Mouse (Mus musculus) myocyte (in vitro differentiated cells): ENCODE data around the gene Flad1. TPM values are rescaled to one million over a fixed set of nuclear protein-coding genes. Genes with fewer than 3 reads are reported as not detected.

Experiments
- H3K27me3 ChIP-seq: one replicate; pipeline ENCODE4 v1.6.1; 2011; ENCODE audit not compliant: control insufficient read depth, insufficient read depth, insufficient read length
- H3K36me3 ChIP-seq: one replicate; pipeline ENCODE4 v1.6.1; 2011; ENCODE audit not compliant: control insufficient read depth, insufficient read depth
- H3K4me2 ChIP-seq: one replicate; pipeline ENCODE4 v1.6.1; 2011; ENCODE audit warnings: low read depth, control low read depth
- H3K4me3 ChIP-seq: one replicate; pipeline ENCODE4 v1.5.1; 2011; ENCODE audit warnings: mild to moderate bottlenecking, control low read depth, moderate library complexity
- H3K79me2 ChIP-seq: one replicate; pipeline ENCODE4 v1.6.1; 2011; ENCODE audit not compliant: control insufficient read depth, insufficient read depth
- H3ac ChIP-seq: one replicate; pipeline ENCODE4 v1.6.1; 2011; ENCODE audit not compliant: control insufficient read depth, insufficient read length
- CEBPB ChIP-seq: IDR thresholded peaks from 2 replicates; pipeline ENCODE4 v1.6.1; 2011; ENCODE audit warnings: mild to moderate bottlenecking, moderate library complexity; ENCODE audit not compliant: poor library complexity, insufficient read depth, severe bottlenecking
- E2F4 ChIP-seq: IDR thresholded peaks from one replicate; pipeline ENCODE4 v1.6.1; 2011; ENCODE audit warnings: mild to moderate bottlenecking, control low read depth, moderate library complexity; ENCODE audit not compliant: insufficient read depth
- MAX ChIP-seq: IDR thresholded peaks from one replicate; pipeline ENCODE4 v1.6.1; 2011; ENCODE audit warnings: low read depth, mild to moderate bottlenecking, control low read depth
- MYOD1 ChIP-seq, 3 experiments: IDR thresholded peaks; one replicate each; pipeline ENCODE4 v1.6.1; 2011; ENCODE audit warnings: control low read depth in 2 of 3, low read depth in 2 of 3, mild to moderate bottlenecking in 2 of 3, moderate library complexity in 1 of 3; ENCODE audit not compliant: insufficient read length in 2 of 3, control insufficient read depth in 1 of 3
- MYOG ChIP-seq, 3 experiments: IDR thresholded peaks; one replicate each; pipeline ENCODE4 v1.6.1; 2011; ENCODE audit warnings: control low read depth in 2 of 3, low read depth in 2 of 3, mild to moderate bottlenecking in 2 of 3; ENCODE audit not compliant: insufficient read length in 2 of 3, control insufficient read depth in 1 of 3, insufficient read depth in 1 of 3
- POLR2A ChIP-seq: IDR thresholded peaks from one replicate; pipeline ENCODE4 v1.6.1; 2011; ENCODE audit warnings: low read depth, mild to moderate bottlenecking, control low read depth, moderate library complexity; ENCODE audit not compliant: insufficient read length
- POLR2AphosphoS2 ChIP-seq: IDR thresholded peaks from one replicate; pipeline ENCODE4 v1.6.1; 2011; ENCODE audit warnings: low read depth, control low read depth; ENCODE audit not compliant: insufficient read length
- REST ChIP-seq: IDR thresholded peaks from one replicate; pipeline ENCODE4 v1.6.1; 2011; ENCODE audit warnings: mild to moderate bottlenecking, control low read depth, moderate library complexity; ENCODE audit not compliant: insufficient read depth, insufficient read length
- SRF ChIP-seq: IDR thresholded peaks from one replicate; pipeline ENCODE4 v1.6.1; 2011; ENCODE audit warnings: low read depth; ENCODE audit not compliant: control insufficient read depth, insufficient read length
- TCF12 ChIP-seq: IDR thresholded peaks from one replicate; pipeline ENCODE4 v1.6.1; 2011; ENCODE audit warnings: mild to moderate bottlenecking, control low read depth; ENCODE audit not compliant: poor library complexity, insufficient read depth, severe bottlenecking
- TCF3 ChIP-seq: IDR thresholded peaks from one replicate; pipeline ENCODE4 v1.6.1; 2011; ENCODE audit warnings: low read depth, control low read depth; ENCODE audit not compliant: insufficient read length
- USF1 ChIP-seq: IDR thresholded peaks from one replicate; pipeline ENCODE4 v1.6.1; 2011; ENCODE audit warnings: low read depth, mild to moderate bottlenecking, control low read depth, moderate library complexity
- polyA plus RNA-seq: library from polyadenylated mRNA; unstranded; fragments of >200 nt; fragmentation: generic; extraction: Trizol; gene quantifications from one replicate; pipeline ENCODE4 v1.2.1, GENCODE M21; 2012; ENCODE audit warnings: missing spikeins

Flad1 gene
- polyA plus RNA-seq, 1 experiment, result 19.8 TPM

GRCm38 (mm10) chr3:89385451-89385850, 26.2 kb downstream of the Flad1 start:
- H3K4me2 ChIP-seq, result no peak overlapping the region
- no peak overlapping the region for H3K4me3 ChIP-seq
- H3K36me3 ChIP-seq, result peaks cover 10% of the 10 kb centered on the region
- no peak for TF ChIP-seq CEBPB
- no peak for TF ChIP-seq TCF12
- TF ChIP-seq MAX, result no peak
- no peak for TF ChIP-seq USF1
- no peak for TF ChIP-seq POLR2A
- no peak for TF ChIP-seq TCF3
- no peak for TF ChIP-seq SRF
- TF ChIP-seq MYOD1 (IDR thresholded peaks at IDR 0.05; ENCODE audit: control insufficient read depth in 1 of 3, insufficient read length in 2 of 3, low read depth in 2 of 3), result no peak
- TF ChIP-seq E2F4, result no peak
- no peak for TF ChIP-seq REST
- no peak for TF ChIP-seq POLR2AphosphoS2
- TF ChIP-seq MYOG (IDR thresholded peaks at IDR 0.05; ENCODE audit: control insufficient read depth in 1 of 3, insufficient read depth in 1 of 3, insufficient read length in 2 of 3, low read depth in 2 of 3), result no peak
- H3K79me2 ChIP-seq, result peaks cover 52% of the 10 kb centered on the region
- no peak overlapping the region for H3ac ChIP-seq
- no peaks in the 10 kb centered on the region for H3K27me3 ChIP-seq

DNA sequence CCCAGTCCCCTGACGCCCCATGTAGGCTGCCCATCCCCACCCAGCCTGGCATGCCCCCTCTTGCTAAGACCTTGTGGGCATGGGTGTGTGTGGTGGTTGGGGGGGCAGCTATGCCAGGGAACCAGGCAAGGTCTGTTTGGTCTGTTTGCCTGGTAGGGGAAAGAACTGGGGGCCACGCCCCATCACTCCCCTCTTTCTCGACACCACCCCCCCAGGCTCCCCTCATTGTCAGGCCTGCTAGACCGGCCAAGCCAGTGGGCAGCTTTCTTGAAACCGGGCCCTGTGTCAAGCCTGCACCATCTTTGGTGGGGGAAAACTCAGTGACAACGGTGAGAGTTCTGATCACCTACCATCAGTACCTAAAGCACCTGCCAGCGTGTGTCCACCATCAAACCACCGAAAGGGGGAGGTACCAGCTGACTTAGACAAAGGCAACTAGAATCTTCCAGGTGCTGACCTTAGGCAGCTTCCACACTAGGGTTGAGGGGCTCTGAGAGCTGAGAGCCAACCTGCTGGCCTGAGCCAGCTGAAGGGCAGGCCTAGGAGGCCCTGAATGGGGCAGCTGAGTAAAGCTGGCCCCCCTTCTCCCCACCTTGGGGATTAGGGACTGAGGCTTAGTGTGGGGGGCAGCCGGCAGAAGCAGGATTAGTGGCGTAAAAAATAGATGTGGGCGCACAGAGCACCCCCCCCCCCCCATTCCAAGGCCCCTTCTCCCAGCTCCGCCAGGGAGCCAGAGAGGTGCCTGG, 27.2 kb downstream of the Flad1 start:
- no peaks in the 10 kb centered on the region for H3K27me3 ChIP-seq
- H3K4me3 ChIP-seq, result no peak overlapping the region
- H3K79me2 ChIP-seq, result peaks cover 43% of the 10 kb centered on the region
- H3ac ChIP-seq, result no peak overlapping the region
- H3K36me3 ChIP-seq, result peaks cover 19% of the 10 kb centered on the region
- TF ChIP-seq POLR2AphosphoS2, result no peak
- no peak for TF ChIP-seq TCF12
- no peak for TF ChIP-seq MYOG (IDR thresholded peaks at IDR 0.05; ENCODE audit: control insufficient read depth in 1 of 3, insufficient read depth in 1 of 3, insufficient read length in 2 of 3, low read depth in 2 of 3)
- H3K4me2 ChIP-seq, result no peak overlapping the region

DNA sequence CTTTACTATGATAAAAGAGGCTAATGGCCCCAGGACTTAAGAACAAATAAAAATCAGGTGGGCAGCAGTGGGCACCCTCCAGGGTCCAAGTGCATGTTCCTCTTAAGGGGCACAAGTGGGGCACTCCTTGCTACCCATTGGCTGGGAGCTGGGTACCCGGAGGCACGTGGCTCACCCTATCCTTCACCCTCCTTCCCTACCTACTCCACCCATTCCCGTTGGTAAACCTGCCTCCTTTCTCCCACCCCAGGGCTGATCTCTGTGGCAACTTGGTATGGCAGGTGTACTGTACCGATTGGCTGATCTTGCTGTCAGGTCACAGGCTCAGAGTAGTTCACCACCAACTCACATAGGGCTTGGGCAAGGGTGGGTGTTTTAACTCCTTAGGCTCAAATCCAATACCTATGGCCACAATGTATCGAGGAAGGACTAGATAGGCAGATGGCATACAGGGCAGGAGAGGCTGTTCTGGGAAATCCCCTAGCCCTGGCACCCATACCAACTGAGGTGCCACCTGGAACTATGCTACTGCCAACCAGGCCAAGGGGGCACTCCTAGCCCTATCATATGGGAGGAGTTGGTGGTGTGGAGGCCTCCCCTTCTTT, 27.9 kb downstream of the Flad1 start:
- Histone ChIP-seq H3K27me3 (no peaks in the 10 kb centered on the region), H3K4me3 (no peak overlapping the region), H3ac (no peak overlapping the region), H3K4me2 (no peak overlapping the region), H3K79me2 (peaks cover 35% of the 10 kb centered on the region), H3K36me3 (peaks cover 19% of the 10 kb centered on the region)
- TF ChIP-seq MAX (no peak), MYOD1 (IDR thresholded peaks at IDR 0.05; ENCODE audit: control insufficient read depth in 1 of 3, insufficient read length in 2 of 3, low read depth in 2 of 3) (no peak), REST (no peak), TCF3 (no peak), MYOG (IDR thresholded peaks at IDR 0.05; ENCODE audit: control insufficient read depth in 1 of 3, insufficient read depth in 1 of 3, insufficient read length in 2 of 3, low read depth in 2 of 3) (no peak), SRF (no peak), TCF12 (no peak)

- Histone ChIP-seq H3ac (no peak overlapping the region), H3K4me3 (no peak overlapping the region), H3K36me3 (peaks cover 19% of the 10 kb centered on the region), H3K79me2 (peaks cover 30% of the 10 kb centered on the region), H3K4me2 (no peak overlapping the region), H3K27me3 (no peaks in the 10 kb centered on the region)
- TF ChIP-seq TCF12 (no peak), CEBPB (no peak), USF1 (no peak), E2F4 (no peak), POLR2AphosphoS2 (no peak), TCF3 (no peak), POLR2A (no peak), SRF (no peak), MAX (no peak)
These were observed 28.7 kb downstream of the Flad1 start for GRCm38 (mm10) chr3:89382950-89383349.

DNA sequence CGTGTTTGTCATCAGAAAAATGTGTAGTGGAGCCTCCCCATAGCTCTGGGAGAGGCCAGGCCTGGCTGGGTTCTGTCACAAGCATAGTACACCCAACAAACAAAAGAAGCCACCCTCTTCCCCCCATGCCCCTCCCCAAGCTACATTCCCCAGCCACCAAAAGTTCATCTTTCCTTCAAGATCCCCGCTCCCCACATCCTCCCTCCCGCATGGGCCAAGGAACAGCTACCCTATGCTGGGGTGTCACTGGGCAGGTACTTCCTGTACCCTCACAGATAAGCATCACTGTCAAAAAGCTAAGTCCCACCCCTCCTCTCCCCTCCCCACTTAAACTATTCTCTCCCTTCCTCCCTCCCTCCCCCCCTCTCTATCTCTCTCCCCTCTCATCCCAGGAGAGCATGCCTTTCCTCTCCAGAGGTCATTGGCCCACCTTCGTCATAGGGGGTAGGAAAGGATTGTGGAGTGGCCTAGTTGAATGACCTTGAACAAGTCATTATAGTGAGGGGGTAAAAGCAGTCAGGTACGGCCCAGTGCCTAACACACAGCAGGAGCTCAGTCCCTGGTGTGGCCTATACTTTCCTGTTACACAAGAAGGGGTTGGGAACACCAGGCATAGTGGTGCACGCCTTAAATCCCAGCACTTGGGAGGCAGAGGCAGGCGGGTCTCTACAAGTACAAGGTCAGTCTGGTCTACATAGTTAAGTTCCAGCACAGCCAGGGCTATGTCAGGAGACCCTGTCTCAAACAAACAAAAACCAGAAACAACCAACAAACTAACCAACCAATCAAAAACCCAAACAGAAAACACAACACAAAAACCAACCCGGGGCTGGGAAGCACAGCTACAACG, 29.4 kb downstream of the Flad1 start:
- no peak overlapping the region for H3ac ChIP-seq
- no peaks in the 10 kb centered on the region for H3K27me3 ChIP-seq
- no peak overlapping the region for H3K4me2 ChIP-seq
- peaks cover 27% of the 10 kb centered on the region for H3K79me2 ChIP-seq
- no peak for TF ChIP-seq USF1
- no peak for TF ChIP-seq MAX
- TF ChIP-seq MYOG (IDR thresholded peaks at IDR 0.05; ENCODE audit: control insufficient read depth in 1 of 3, insufficient read depth in 1 of 3, insufficient read length in 2 of 3, low read depth in 2 of 3), result no peak
- peaks cover 19% of the 10 kb centered on the region for H3K36me3 ChIP-seq
- no peak overlapping the region for H3K4me3 ChIP-seq
